In the genomic region with DNA sequence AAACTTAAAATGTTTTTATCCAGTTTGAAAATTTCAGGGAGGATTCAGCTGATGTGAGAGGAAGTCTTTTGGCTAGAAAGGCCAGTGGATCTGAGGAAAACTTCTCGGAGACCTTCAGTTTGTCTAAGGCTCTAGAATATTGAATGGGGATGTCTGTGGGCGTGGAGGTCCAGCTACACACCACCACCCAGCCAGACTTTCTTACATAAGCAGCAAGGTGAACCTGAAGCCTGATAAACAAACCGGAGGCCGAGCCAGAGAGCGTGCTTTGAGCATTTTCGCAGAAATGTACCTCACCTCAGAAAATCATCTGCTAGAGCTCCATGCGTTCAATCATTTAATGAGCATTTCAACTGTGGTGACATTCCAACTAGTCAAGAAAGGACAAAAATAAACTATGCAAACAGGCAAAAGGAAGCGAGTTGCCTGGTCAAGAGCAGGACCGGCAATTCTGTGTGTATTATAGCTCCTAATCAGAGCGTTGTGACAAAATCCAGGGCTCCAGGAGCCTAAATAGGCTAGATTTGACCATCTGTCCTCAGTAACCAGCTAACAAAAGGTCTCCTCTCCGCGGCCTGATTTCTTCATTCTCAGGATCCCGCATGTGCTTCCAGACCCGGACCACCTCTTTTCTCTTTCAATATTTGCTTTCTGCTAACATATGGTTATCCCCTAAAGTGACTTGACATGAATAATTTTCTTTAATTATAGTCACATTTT, we compare ENCODE assay signal across 7 mouse cellular contexts.
A peak's percentile ranks its signal among the peaks of the same experiment; 100 is the strongest.
DNase-seq lines count a peak whose midpoint lies in the region; ATAC-seq lines count a peak whose summit lies in the region.

No protein-coding gene starts in this region.

- WGBS in hindbrain, embryonic 13.5 days, result 38% methylated on average over 14 of the region's 14 CpGs
- 30% methylated on average over 14 of the region's 14 CpGs for WGBS in midbrain, embryonic 15.5 days

- DNase-seq in cerebellum, adult 8-10 months, result peak; percentile 43
- peak; percentile 36 for DNase-seq in embryo, embryonic 9.5 days (ENCODE audit: extremely low spot score)
- no peak for DNase-seq in thymus, postnatal 0 days (ENCODE audit: low spot score)
- DNase-seq in spleen, postnatal 14 days (ENCODE audit: low spot score in 2 of 2), result no peak
- no peak for DNase-seq in lung, postnatal 25 days (ENCODE audit: low spot score)

- peak overlapping the region; percentile 54 for H3K4me2 ChIP-seq in hindbrain, embryonic 13.5 days
- H3K4me2 ChIP-seq in midbrain, embryonic 15.5 days, result peak overlapping the region; percentile 51

- ATAC-seq in hindbrain, embryonic 13.5 days (ENCODE audit: low FRiP score), result 0 out of 2 replicates have a peak, but pooled peaks have one; percentile 13
- 0 out of 2 replicates have a peak, but pooled peaks have one; percentile 40 for ATAC-seq in midbrain, embryonic 15.5 days (replicated peaks)

- no peak overlapping the region for H3K9ac ChIP-seq in hindbrain, embryonic 13.5 days
- H3K9ac ChIP-seq in midbrain, embryonic 15.5 days, result no peak overlapping the region

- H3K27me3 ChIP-seq in hindbrain, embryonic 13.5 days, result no peaks in the 10 kb centered on the region
- H3K27me3 ChIP-seq in midbrain, embryonic 15.5 days (replicated peaks), result no peaks in the 10 kb centered on the region

- peak overlapping the region; percentile 84 for H3K27ac ChIP-seq in hindbrain, embryonic 13.5 days
- peak overlapping the region; percentile 81 for H3K27ac ChIP-seq in midbrain, embryonic 15.5 days

- H3K36me3 ChIP-seq in hindbrain, embryonic 13.5 days, result no peaks in the 10 kb centered on the region
- no peaks in the 10 kb centered on the region for H3K36me3 ChIP-seq in midbrain, embryonic 15.5 days (replicated peaks)

- peak overlapping the region; percentile 28 for H3K4me3 ChIP-seq in hindbrain, embryonic 13.5 days
- H3K4me3 ChIP-seq in midbrain, embryonic 15.5 days, result peak overlapping the region; percentile 25; the same call in 1 of the 2 replicates

- H3K4me1 ChIP-seq in hindbrain, embryonic 13.5 days (replicated peaks), result peaks cover 17% of the 10 kb centered on the region
- H3K4me1 ChIP-seq in midbrain, embryonic 15.5 days, result peaks cover 17% of the 10 kb centered on the region

- H3K9me3 ChIP-seq in hindbrain, embryonic 13.5 days, result no peaks in the 10 kb centered on the region
- no peaks in the 10 kb centered on the region for H3K9me3 ChIP-seq in midbrain, embryonic 15.5 days

Comparison
In these comparisons a context has a peak if more than half of its experiments do, and no peak if none do; other contexts are left out.
1. DNase-seq: peak in cerebellum, adult 8-10 months (single experiment) and embryo, embryonic 9.5 days (single experiment); none in thymus, postnatal 0 days (single experiment), spleen, postnatal 14 days (0 of 2) and lung, postnatal 25 days (single experiment).